Mouse (Mus musculus) ES-CJ7 (cell line): ENCODE measurements around the gene Fbxo2.
"Not testable (repeated sequence)": the region's sequence is repeated elsewhere in the genome, so short reads cannot be mapped to it uniquely, and the experiment has no call there.

ENCODE experiments used
- DNase-seq: peaks from one replicate; pipeline ENCODE4 v3.0.0; 2011; ENCODE audit warnings: low read depth, low spot score

Gene Fbxo2

DNA sequence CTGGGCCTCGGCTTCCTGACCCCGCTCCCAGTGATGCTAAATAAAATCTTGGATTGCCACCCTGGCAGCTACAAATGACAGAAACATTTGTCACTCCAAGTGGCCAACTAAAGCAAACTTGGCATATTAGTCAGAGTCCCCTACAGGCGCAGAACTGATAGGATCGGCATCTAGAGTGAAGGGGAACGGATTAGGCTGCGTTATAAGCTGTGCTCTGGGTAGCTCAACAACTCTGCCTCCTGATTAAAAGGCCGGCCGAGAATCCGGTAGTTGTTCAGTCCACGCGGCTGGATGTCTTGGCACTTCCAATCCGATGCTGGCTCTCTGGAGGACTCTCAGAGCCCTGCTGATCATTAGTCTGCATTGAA lies 14.1 kb downstream of the Fbxo2 start:
- DNase-seq = no peak

DNA sequence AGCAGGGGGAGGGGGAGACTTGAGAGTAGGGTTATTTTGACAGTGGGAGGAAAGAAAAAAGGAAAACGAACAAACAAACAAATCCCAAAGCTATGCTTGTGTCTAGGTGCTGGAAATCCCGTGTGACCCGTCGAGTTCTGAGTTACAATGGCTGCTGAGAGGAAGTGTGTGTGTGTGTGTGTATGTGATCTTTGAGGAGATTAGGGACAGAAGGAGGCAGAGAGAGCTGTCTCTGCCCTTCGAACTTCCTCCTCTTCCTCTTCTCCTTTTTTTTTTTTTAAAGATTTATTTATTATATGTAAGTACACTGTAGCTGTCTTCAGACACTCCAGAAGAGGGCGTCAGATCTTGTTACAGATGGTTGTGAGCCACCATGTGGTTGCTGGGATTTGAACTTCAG lies 16.2 kb downstream of the Fbxo2 start:
- DNase-seq = not testable (repeated sequence)

DNA sequence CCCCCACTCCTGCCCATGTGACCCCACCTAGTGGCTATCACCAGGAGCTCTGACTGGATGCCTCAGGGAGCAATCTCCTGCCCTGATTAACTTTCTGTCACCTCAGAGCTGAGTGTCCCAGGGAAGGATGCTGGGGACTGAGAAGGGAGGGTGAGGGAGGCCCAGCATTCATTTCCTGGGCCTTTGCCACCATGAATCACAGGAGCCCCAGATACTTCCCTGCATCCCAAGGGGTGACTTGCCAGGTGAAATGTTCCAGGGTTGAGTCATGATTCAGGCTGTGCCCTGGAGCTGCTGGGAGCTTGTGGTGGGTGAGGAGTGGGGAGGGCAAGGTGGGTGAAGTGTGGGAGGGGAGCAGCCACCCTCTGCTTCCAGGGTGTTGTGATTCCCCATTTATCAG lies 17.3 kb downstream of the Fbxo2 start:
- no peak for DNase-seq

DNA sequence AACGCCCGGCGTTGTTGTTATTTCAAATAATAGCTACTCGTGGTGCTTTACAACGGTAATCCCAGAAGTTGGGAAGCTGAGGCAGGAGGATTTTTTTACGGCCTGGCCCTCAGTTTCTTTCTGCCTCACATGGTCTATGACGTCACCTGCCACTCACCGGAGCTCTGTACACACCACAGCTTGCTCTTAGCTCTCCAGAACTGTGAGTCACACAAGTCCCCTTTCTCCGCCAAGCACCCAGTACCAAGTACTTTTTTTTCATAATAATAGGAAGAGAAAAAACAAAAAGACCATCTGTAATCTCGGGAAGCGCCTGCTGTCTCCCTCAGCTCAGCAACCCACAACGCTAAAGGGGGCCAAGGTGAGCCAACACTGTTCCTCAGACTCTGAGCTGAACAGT lies 21.1 kb downstream of the Fbxo2 start:
- no peak for DNase-seq

DNA sequence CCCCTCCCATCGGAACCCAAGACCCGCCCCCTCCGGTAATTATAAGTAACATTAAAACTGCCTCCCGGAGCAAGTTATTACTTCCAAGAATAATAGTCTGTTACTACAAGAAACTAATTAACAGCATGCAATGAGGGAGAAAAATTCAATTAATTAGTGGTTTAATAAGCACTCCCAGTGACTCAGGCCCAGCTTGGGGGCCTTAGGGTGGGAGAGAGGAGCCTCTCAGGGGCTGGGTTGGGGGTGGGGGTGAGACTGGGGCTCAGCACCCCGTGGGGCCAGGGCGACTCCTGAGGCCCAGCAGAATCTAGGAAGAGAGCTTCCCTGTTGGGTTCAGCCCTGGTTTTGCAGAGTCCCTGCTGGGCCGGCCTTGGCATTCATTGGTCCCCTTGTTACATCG lies 21.9 kb downstream of the Fbxo2 start:
- DNase-seq = no peak

DNA sequence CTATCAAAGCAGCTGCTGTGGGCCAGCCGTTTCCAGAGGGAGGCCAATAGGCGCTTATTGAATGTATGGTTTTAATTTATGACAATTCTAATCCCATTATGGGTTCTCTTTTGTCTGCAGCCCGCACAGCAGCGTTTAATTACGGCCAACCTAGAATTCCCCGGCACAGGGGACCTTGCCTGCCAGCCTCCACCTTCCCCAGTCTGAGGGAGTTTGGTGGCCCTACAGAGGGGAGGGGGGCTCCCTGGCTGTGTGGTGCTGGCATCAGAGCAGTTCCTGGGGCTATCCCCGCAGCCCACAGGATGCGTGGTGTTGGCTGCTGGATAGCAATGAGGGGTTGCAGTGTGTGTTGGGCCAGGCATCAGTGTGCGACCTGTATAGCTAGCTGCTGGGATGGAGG lies 24.1 kb downstream of the Fbxo2 start:
- no peak for DNase-seq

DNA sequence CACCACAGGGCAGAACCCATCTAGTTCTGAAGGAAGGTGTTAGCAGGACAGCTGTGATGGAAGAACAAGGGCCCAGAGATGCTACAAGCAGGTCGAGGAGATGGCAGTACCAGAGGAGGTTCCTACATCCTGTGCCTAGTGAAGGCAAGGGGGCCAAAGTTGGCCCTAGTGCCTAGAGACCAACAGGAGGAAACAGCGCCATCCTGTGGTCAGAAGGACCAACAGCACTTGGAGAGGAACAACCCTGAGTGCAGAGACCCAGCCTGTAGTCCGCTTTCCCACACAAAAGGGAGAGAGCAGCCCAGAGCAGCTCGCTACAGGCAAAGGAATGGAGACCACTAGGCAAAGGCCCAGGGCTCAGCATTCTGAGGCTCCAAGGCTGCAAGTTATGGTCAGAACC lies 25.4 kb downstream of the Fbxo2 start:
- DNase-seq = peak; percentile 78

DNA sequence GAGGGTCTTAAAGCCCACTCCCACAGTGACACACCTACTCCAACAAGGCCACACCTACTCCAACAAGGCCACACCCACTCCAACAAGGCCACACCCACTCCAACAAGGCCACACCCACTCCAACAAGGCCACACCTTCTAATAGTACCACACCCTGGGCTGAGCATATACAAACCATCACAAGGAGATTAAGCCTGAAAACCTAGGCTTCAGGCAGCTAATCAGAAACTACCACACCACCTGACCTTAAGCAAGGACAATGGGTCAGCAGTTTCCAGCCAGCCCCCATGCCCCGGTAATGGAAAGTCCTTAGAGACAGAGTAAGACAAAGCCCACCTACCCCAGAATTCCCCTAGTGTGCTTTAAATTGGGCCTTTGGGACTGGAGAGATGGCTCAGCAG lies 28.3 kb downstream of the Fbxo2 start:
- DNase-seq = not testable (repeated sequence)

DNA sequence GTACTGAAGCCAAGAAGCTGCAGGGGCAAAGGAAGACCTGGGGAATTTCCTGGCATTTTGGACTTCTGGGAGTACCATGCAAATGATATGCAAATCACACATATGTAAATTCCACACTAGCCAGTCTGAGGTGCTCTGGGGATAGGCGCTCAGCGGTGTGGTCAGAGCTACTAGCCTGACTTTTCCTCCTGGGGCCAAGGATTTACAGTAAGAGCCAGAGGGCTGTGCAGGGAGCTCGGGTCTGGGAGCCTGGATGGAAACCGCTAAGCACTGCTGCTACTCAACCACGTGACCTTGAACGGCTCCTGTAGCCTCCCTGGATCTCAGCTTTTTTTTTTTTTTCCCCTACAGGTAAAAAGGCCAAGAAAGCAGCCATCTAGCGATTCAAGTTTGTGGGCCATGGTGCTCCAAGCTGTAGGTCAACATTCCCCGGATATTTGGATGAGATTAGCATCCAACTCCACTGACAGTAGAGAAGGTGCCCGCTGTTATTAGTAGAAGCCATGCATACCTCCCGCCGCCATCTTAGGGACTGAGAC lies 32.4 kb downstream of the Fbxo2 start:
- DNase-seq = peak; percentile 89

DNA sequence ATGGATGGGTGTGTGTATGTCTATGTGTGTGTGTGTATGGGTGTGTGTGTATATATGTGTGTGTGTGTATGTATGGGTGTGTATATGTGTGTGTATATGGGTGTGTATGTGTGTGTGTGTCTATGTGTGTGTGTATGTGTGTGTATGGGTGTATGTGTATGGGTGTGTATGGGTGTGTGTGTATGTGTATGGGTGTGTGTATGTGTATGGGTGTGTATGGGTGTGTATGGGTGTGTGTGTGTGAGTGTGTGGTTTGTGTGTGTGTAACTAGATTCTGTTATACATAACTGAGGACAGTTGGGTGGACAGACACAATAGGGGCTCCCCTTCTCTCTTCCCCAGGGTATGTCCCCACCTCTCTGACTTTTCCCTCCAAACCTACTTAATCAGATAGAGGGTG lies 34.0 kb downstream of the Fbxo2 start:
- DNase-seq = no peak

DNA sequence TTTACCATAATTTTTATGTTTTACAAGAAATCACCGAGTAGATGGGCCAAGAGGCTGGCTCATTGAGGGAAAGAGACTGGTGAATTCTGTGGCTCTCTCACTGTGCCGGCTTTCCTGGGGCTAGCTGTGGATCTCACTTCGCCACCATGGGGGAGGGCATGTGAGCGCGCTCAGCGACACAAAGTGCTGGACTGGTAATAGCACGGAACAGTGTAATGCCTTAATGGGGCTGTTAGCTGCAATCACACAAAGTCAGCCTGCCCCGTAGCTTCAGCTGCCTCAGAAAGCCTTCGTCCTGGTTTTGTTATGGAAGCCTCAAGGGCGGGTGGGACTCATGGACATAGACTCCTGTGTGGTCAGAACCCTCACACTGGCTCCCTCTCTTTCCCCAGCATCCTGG lies 38.3 kb downstream of the Fbxo2 start:
- DNase-seq = no peak

DNA sequence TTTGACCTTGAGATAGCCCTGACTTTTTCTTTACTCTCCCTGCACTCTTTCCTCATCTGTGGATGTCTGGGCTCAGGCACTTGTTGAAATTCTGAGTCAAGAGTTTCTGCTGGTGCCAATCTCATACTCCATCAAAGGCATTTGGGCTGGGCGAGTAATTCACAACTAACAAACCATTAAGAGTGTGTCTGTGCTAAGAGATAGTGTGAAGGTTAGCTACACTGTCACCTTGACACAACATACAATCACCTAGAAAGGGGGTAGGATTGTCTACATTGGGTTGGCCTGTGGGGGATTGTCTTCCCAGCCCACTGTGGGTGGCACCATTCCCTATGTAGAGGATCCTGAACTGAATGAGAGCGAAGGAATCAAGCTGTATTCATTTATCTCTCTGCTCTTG lies 43.1 kb downstream of the Fbxo2 start:
- DNase-seq = no peak

DNA sequence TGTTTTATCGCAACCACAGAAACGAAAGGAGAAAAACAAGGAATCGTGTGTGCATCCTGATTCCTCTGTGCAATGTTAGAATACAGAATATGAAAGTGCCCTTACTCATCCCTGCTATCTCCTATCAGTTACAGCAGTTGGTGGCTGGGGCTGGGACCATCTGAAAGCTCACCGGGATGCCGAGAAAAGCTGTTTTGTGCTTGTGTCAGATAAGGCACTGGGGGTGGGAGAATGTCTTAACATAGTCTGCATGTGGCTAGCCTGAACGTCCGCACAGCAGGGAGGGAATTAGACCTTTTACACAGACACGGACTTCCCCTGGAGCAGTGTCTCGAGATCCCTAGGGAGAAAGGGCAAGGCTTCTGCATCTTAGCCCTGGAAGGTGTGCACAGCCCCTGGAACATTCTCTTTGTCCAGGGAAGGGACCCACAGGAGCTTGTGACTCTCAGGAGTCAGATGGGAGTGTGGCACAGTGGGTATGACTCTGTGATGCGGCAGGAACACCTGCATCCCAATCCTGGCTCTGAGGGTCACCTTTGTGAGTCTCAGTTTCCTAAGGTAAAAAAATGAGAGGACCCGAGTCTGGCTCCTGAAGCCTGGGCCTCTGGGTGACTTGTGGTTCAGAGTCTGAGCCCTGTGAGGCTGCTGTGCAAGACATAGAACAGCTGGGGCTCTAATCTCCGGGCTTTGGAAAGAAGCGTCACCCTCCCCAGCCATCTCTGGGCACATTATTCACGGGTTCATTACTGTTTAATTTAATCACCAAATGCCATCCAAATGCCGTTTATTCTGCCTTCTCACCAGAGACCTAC lies 43.8 kb downstream of the Fbxo2 start:
- DNase-seq = no peak

DNA sequence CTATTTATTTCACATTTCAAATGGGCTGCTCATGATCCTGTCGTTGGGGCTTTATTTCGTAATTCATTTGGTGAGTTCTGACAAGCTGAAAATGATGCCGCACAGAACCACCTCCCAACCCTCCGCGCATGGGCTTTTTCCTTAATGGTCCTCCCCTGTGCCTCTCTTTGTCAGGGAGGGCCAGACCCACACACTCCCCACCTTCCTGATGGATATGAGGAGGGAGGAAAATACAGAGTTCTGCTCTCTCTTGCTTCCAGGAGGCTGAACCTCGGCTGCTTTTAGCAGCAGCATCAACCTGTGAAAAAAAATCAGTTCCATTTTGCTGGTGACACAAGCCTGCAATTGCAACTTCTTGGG lies 44.4 kb downstream of the Fbxo2 start:
- no peak for DNase-seq

DNA sequence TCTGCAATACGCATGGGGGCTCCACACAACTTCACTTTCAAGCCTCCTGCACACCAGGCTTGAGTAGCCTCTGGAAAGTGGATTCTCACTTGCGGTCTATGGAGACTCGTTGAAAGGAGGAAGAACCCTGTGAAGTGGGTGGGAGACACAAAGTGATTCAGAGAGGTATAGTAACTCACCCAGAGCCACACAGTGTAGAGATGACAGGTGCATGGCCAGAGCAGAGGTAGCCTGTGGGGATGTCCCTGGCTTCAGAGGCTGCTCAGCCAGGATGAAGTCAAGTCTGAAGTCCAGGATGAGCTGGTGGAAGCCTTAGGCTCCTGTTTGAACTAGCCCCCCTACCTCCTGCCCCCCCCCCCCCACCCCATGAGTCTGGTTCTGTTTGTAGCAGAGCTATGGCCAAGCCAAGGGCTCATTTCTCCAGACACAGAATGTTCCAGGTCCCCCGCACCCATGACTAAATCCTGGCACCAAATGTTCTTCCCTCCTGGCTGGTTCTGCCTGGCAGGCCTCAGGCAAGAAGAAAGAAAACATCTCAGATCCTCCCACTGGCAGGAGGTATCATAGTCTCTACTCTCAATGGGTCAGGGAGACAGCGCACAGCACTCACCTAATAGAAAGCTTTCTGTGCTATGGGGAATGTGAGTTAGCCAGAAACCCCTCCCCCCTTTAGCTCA lies 54.2 kb downstream of the Fbxo2 start:
- DNase-seq = no peak

DNA sequence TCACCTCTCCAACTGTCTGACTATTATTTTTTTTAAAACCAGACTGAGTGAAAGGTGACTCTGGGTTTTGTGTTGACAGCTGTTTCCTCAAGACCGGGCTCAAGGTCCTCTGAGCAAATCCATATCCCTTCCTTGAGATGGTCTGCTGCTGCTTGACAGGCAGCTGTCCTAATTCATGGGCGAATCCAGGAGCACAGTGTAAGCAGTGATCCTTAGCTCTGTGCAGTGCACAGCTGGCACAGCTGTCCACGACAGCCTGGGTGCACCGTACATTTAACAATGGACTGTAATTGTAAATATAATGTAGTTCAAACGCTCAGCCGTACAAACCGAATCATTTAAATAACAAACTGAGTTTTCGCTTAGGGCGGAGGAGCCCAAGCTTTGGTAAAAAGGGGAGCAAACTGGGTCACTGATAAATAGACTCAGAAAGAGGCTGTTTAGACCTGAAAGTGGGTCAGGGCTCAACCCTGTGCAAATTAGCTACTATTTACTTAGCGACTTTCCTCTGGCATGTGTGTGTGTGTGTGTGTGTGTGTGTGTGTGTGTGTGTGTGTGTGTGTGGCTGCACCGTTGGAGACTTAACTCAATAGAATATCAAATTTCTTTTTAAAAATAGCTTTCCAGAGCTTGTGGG lies 55.0 kb downstream of the Fbxo2 start:
- DNase-seq = no peak
